Mouse (Mus musculus) forebrain, embryonic 12.5 days (tissue): ENCODE data around the gene Dlg2. TPM values are rescaled to one million over a fixed set of nuclear protein-coding genes. Genes with fewer than 3 reads are reported as not detected.
"Not testable (repeated sequence)": the region's sequence is repeated elsewhere in the genome, so short reads cannot be mapped to it uniquely, and the experiment has no call there.

Experiments
- ATAC-seq: fragments of 200-750 bp; cut with Nextera tagmentation; 2 replicates; pipeline ENCODE4 v1.8.0; 2017; ENCODE audit warnings: moderate TSS enrichment; ENCODE audit not compliant: low FRiP score
- H3K27ac ChIP-seq: fragments of 300-500 bp; sonication (generic); 2 replicates; pipeline ENCODE4 v1.5.1; 2016; ENCODE audit warnings: mild to moderate bottlenecking
- H3K27me3 ChIP-seq: fragments of 300-500 bp; sonication (generic); 2 replicates; pipeline ENCODE4 v1.6.1; 2016; ENCODE audit warnings: mild to moderate bottlenecking
- H3K36me3 ChIP-seq: fragments of 300-500 bp; sonication (generic); replicated peaks from 2 replicates; pipeline ENCODE4 v1.6.1; 2016; ENCODE audit warnings: mild to moderate bottlenecking
- H3K4me1 ChIP-seq: fragments of 300-500 bp; sonication (generic); 2 replicates; pipeline ENCODE4 v1.6.1; 2016
- H3K4me2 ChIP-seq: fragments of 300-500 bp; sonication (generic); 2 replicates; pipeline ENCODE4 v1.6.1; 2016; ENCODE audit warnings: mild to moderate bottlenecking, moderate library complexity
- H3K4me3 ChIP-seq: fragments of 300-500 bp; sonication (generic); replicated peaks from 2 replicates; pipeline ENCODE4 v1.5.1; 2016; ENCODE audit warnings: mild to moderate bottlenecking
- H3K9ac ChIP-seq: fragments of 300-500 bp; sonication (generic); 2 replicates; pipeline ENCODE4 v1.6.1; 2016; ENCODE audit warnings: mild to moderate bottlenecking
- H3K9me3 ChIP-seq: fragments of 300-500 bp; sonication (generic); 2 replicates; pipeline ENCODE4 v1.6.1; 2016
- WGBS: fragments of 180-500 bp; shearing (Covaris S2); methylation state at CpG from one replicate; pipeline ENCODE4 v1.1.7; 2016; 5-methylcytosine and 5-hydroxymethylcytosine counted together
- polyA plus RNA-seq: library from polyadenylated mRNA; unstranded; fragments of >200 nt; fragmentation: Nextera tagmentation; extraction: Ambion mirVana; gene quantifications from 2 replicates; pipeline ENCODE4 v1.2.1, GENCODE M21; 2016

The Dlg2 gene
- polyA plus RNA-seq, 1 experiment from 2014 or later: 6.5 TPM

- no peaks in the 10 kb centered on the region for H3K36me3 ChIP-seq
- 80% methylated on average over 1 of the region's 1 CpGs for WGBS
These were observed 227.5 kb downstream of the Dlg2 start for GRCm38 (mm10) chr7:90703951-90704350.

GRCm38 (mm10) chr7:90734086-90734485 lies 257.6 kb downstream of the Dlg2 start:
- Histone ChIP-seq H3K9ac (no peak overlapping the region), H3K27me3 (no peaks in the 10 kb centered on the region), H3K4me1 (peaks cover 4% of the 10 kb centered on the region; the same call in 1 of the 2 replicates), H3K9me3 (no peaks in the 10 kb centered on the region), H3K4me2 (no peak overlapping the region), H3K36me3 (no peaks in the 10 kb centered on the region), H3K4me3 (no peak overlapping the region), H3K27ac (no peak overlapping the region)
- ATAC-seq: no peak
- WGBS: 50% methylated on average over 3 of the region's 3 CpGs

More at GRCm38 (mm10) chr7:90703951-90704350, 227.5 kb downstream of the Dlg2 start:
- Histone ChIP-seq H3K9me3 (no peaks in the 10 kb centered on the region), H3K27ac (no peak overlapping the region), H3K4me1 (no peaks in the 10 kb centered on the region), H3K9ac (no peak overlapping the region), H3K4me2 (no peak overlapping the region), H3K4me3 (no peak overlapping the region), H3K27me3 (no peaks in the 10 kb centered on the region)
- ATAC-seq: no peak

- 7% methylated on average over 1 of the region's 1 CpGs for WGBS
- no peak overlapping the region for H3K27ac ChIP-seq
- no peak overlapping the region for H3K9ac ChIP-seq
- H3K4me2 ChIP-seq: no peak overlapping the region
- H3K27me3 ChIP-seq: no peaks in the 10 kb centered on the region
- no peak overlapping the region for H3K4me3 ChIP-seq
- H3K36me3 ChIP-seq: no peaks in the 10 kb centered on the region
- H3K9me3 ChIP-seq: no peaks in the 10 kb centered on the region
- peak; percentile 57; the same call in 1 of the 2 replicates for ATAC-seq
- H3K4me1 ChIP-seq: peaks cover 4% of the 10 kb centered on the region; the same call in 1 of the 2 replicates
These were observed 259.9 kb downstream of the Dlg2 start for GRCm38 (mm10) chr7:90736369-90736768.

GRCm38 (mm10) chr7:90748636-90749035 lies 272.2 kb downstream of the Dlg2 start:
- no peak for ATAC-seq
- Histone ChIP-seq H3K9me3 (no peaks in the 10 kb centered on the region), H3K9ac (no peak overlapping the region), H3K27me3 (no peaks in the 10 kb centered on the region), H3K27ac (no peak overlapping the region), H3K4me2 (no peak overlapping the region), H3K4me3 (no peak overlapping the region), H3K36me3 (no peaks in the 10 kb centered on the region), H3K4me1 (no peaks in the 10 kb centered on the region)
- 83% methylated on average over 1 of the region's 1 CpGs for WGBS

GRCm38 (mm10) chr7:90787945-90788344 lies 311.5 kb downstream of the Dlg2 start:
- Histone ChIP-seq H3K27me3 (no peaks in the 10 kb centered on the region), H3K9ac (no peak overlapping the region), H3K4me3 (no peak overlapping the region), H3K27ac (no peak overlapping the region), H3K4me1 (no peaks in the 10 kb centered on the region), H3K36me3 (no peaks in the 10 kb centered on the region), H3K9me3 (no peaks in the 10 kb centered on the region), H3K4me2 (no peak overlapping the region)
- WGBS: 89% methylated on average over 1 of the region's 1 CpGs
- no peak for ATAC-seq

- Histone ChIP-seq H3K36me3 (no peaks in the 10 kb centered on the region), H3K27me3 (no peaks in the 10 kb centered on the region), H3K4me1 (no peaks in the 10 kb centered on the region), H3K27ac (no peak overlapping the region), H3K4me3 (no peak overlapping the region), H3K9me3 (no peaks in the 10 kb centered on the region), H3K4me2 (no peak overlapping the region), H3K9ac (no peak overlapping the region)
- WGBS: 64% methylated on average over 1 of the region's 1 CpGs
- no peak for ATAC-seq
These were observed 315.1 kb downstream of the Dlg2 start for GRCm38 (mm10) chr7:90791522-90791921.

- no peaks in the 10 kb centered on the region for H3K9me3 ChIP-seq
- no peak overlapping the region for H3K4me2 ChIP-seq
- no peaks in the 10 kb centered on the region for H3K36me3 ChIP-seq
- 90% methylated on average over 3 of the region's 3 CpGs for WGBS
- ATAC-seq: no peak
- no peak overlapping the region for H3K27ac ChIP-seq
- no peak overlapping the region for H3K4me3 ChIP-seq
- no peaks in the 10 kb centered on the region for H3K4me1 ChIP-seq
- no peaks in the 10 kb centered on the region for H3K27me3 ChIP-seq
- H3K9ac ChIP-seq: no peak overlapping the region
These were observed 349.2 kb downstream of the Dlg2 start for GRCm38 (mm10) chr7:90825640-90826039.

GRCm38 (mm10) chr7:90841276-90841675 lies 364.8 kb downstream of the Dlg2 start:
- 75% methylated on average over 4 of the region's 4 CpGs for WGBS
- peaks cover 10% of the 10 kb centered on the region; the same call in 1 of the 2 replicates for H3K4me1 ChIP-seq
- no peak overlapping the region for H3K9ac ChIP-seq
- no peaks in the 10 kb centered on the region for H3K36me3 ChIP-seq
- ATAC-seq: no peak
- H3K27me3 ChIP-seq: no peaks in the 10 kb centered on the region
- H3K4me3 ChIP-seq: no peak overlapping the region
- H3K9me3 ChIP-seq: no peaks in the 10 kb centered on the region
- H3K27ac ChIP-seq: no peak overlapping the region
- H3K4me2 ChIP-seq: no peak overlapping the region

GRCm38 (mm10) chr7:90843345-90844293 lies 367.1 kb downstream of the Dlg2 start:
- H3K9ac ChIP-seq: no peak overlapping the region
- peak; percentile 86 for ATAC-seq
- no peaks in the 10 kb centered on the region for H3K27me3 ChIP-seq
- no peak overlapping the region for H3K4me2 ChIP-seq
- no peaks in the 10 kb centered on the region for H3K36me3 ChIP-seq
- H3K4me3 ChIP-seq: no peak overlapping the region
- peaks cover 10% of the 10 kb centered on the region; the same call in 1 of the 2 replicates for H3K4me1 ChIP-seq
- 52% methylated on average over 5 of the region's 5 CpGs for WGBS
- H3K9me3 ChIP-seq: no peaks in the 10 kb centered on the region
- H3K27ac ChIP-seq: no peak overlapping the region

GRCm38 (mm10) chr7:90876796-90877195 lies 400.3 kb downstream of the Dlg2 start:
- WGBS: 33% methylated on average over 4 of the region's 4 CpGs
- H3K4me3 ChIP-seq, H3K27ac ChIP-seq, H3K9ac ChIP-seq, H3K36me3 ChIP-seq, H3K27me3 ChIP-seq, ATAC-seq, H3K4me1 ChIP-seq, H3K9me3 ChIP-seq, H3K4me2 ChIP-seq: not testable (repeated sequence)

GRCm38 (mm10) chr7:90882740-90883139 lies 406.3 kb downstream of the Dlg2 start:
- Histone ChIP-seq H3K4me1 (peaks cover 10% of the 10 kb centered on the region), H3K27me3 (no peaks in the 10 kb centered on the region), H3K4me3 (no peak overlapping the region), H3K9me3 (no peaks in the 10 kb centered on the region), H3K27ac (no peak overlapping the region), H3K36me3 (no peaks in the 10 kb centered on the region), H3K4me2 (no peak overlapping the region), H3K9ac (no peak overlapping the region)
- WGBS: 75% methylated on average over 3 of the region's 3 CpGs
- ATAC-seq: no peak

- ATAC-seq: peak; percentile 70
- H3K27ac ChIP-seq: peak overlapping the region; percentile 77; the same call in 1 of the 2 replicates
- WGBS: 0% methylated on average over 13 of the region's 13 CpGs
- H3K4me1 ChIP-seq: peaks cover 12% of the 10 kb centered on the region
- H3K27me3 ChIP-seq: no peaks in the 10 kb centered on the region
- peak overlapping the region; percentile 47 for H3K4me3 ChIP-seq
- H3K4me2 ChIP-seq: peak overlapping the region; percentile 82
- peak overlapping the region; percentile 63; the same call in 1 of the 2 replicates for H3K9ac ChIP-seq
- H3K9me3 ChIP-seq: no peaks in the 10 kb centered on the region
- H3K36me3 ChIP-seq: no peaks in the 10 kb centered on the region
These were observed 410.0 kb downstream of the Dlg2 start for GRCm38 (mm10) chr7:90886396-90887006.
